Mouse (Mus musculus): ENCODE data around the gene Nedd9. TPM values are rescaled to one million over a fixed set of nuclear protein-coding genes. Genes with fewer than 3 reads are reported as not detected.

Nedd9 gene
- total RNA-seq (2021) = 10 to 100 TPM; 13.4 to 14.8 TPM

DNA sequence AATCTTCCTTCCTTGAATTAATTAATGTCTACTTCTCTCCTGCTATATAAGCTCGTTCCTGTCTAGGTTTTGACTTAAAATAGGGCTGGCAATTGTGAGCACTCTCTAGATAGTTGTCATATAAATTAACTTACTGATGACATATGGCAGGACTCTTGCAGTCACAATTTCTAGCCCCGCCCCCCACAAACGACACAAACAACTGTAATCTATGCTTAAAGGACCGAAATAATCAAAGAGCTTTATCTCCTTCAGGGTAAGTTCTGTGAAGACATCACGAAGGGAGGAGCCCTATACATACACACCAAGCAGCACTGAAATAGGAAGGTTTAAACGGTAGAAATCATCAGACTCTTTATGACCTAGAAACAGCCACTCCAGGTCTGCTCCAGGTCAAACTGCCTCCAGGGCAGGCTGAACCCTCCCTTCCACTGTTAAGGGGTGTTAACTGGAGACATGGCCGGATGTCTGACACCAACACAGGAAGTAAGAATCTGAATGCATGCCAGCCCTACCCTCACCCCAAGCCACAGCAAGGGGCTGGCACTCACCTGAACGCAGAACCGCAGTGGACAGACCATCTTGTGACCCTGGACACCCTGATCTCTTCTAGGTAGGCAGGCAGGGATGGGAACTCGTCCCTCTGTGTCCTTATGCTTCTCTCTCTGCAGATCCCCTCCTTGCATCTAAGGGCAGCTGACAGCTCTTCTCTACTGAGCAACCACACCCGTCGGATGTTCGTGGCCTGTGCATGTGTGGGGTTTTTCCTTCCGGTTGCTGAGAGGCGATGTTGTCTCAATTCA lies at the start of gene Nedd9:
Gene Nedd9, minus strand, starts transcription at position 757 of the 803 bp plus-strand sequence.
- no peak for DNase-seq (ENCODE audit: extremely low spot score in 1 of 2, low spot score in 1 of 2)

DNA sequence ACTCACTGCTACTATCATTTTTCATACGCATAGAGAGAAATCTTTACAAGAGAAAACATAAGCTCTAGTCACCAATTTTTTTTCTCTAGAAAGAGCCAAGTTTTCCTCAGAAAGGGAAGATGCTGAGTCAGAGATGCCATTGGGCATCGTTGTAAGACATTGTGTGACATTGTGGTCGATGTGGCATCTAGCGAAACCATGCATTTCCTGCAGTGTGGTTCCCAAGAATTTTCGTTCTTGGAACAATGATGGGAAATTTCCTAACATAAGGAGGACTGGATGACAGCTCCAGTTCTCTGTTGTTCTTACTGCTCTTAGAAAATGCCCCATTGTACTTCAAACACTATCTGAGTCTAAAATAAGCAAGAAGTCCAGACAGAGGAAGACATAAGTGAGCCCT lies 45.5 kb upstream of the Nedd9 start:
- DNase-seq (ENCODE audit: extremely low spot score in 1 of 2, low spot score in 1 of 2) = no peak

GRCm38 (mm10) chr13:41530326-41530725 lies 43.2 kb upstream of the Nedd9 start:
- no peak for DNase-seq (ENCODE audit: extremely low spot score in 1 of 2, low spot score in 1 of 2)

GRCm38 (mm10) chr13:41524208-41524607 lies 37.0 kb upstream of the Nedd9 start:
- no peak for DNase-seq (ENCODE audit: extremely low spot score in 1 of 2, low spot score in 1 of 2)

DNA sequence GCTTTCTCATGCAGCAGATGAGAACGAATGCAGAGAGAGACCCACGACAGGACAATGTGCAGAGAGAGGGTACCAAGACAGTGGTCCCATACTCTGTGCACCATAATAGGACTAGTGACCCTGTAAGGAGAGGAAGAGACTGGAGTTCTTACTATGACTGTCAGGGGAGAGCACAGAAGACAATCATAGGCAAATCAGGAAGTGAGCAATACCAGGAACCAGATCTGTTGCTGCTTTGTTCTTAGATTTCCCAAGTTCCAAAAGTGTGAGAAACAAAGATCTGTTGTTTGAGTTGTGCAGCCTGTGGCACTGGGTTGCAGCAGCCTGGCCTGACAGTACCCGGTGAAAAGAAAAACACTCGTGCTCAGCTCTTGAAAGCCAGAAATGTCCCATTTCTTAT lies 34.1 kb upstream of the Nedd9 start:
- DNase-seq (ENCODE audit: extremely low spot score in 1 of 2, low spot score in 1 of 2) = no peak

GRCm38 (mm10) chr13:41520549-41521161 lies 33.5 kb upstream of the Nedd9 start:
- no peak for DNase-seq (ENCODE audit: extremely low spot score in 1 of 2, low spot score in 1 of 2)

- DNase-seq (ENCODE audit: extremely low spot score in 1 of 2, low spot score in 1 of 2) = no peak
Measured at GRCm38 (mm10) chr13:41519792-41520191, 32.6 kb upstream of the Nedd9 start.

- no peak for DNase-seq (ENCODE audit: extremely low spot score in 1 of 2, low spot score in 1 of 2)
Measured at GRCm38 (mm10) chr13:41517193-41517592, 30.0 kb upstream of the Nedd9 start.

- no peak for DNase-seq (ENCODE audit: extremely low spot score in 1 of 2, low spot score in 1 of 2)
Measured at GRCm38 (mm10) chr13:41515749-41516148, 28.6 kb upstream of the Nedd9 start.

DNA sequence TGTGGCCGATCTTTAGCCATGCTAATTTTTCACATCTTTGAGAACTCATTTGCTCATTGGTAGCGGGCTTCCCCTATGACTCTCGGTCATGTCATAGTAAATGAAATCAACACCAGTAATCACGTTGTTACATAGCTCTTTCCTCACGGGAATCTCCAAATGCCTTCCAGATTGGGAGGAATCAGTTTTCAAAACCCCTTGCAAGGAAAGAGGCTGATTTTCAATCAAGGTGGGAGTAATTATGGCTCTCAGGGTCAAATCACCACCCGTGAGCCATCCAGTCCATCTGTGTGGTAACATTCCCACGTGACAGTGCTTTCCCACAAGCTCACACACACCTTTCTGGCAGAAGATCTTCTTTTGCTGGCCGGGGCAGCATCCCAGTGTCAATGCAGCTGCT lies 27.8 kb upstream of the Nedd9 start:
- no peak for DNase-seq (ENCODE audit: extremely low spot score in 1 of 2, low spot score in 1 of 2)

GRCm38 (mm10) chr13:41513456-41513855 lies 26.3 kb upstream of the Nedd9 start:
- no peak for DNase-seq (ENCODE audit: extremely low spot score in 1 of 2, low spot score in 1 of 2)

DNA sequence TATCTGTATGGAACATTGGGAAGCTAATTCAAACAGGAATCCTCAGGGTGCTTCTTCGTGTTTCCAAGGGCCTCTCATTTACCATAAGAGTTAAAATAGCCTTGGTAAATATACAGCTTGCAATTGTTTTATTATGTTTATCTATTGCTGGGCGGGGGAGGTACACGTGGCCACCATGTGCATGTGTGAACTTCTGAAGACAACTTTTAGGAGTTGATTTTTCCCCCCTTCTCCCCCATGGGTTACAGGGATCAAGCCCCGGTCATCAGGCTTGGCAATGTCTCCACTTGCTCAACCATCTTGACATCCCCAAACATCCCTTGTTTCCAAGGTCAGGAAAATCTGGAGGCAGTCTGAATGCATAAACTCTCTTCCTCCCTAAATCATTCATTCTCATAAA lies 25.1 kb upstream of the Nedd9 start:
- no peak for DNase-seq (ENCODE audit: extremely low spot score in 1 of 2, low spot score in 1 of 2)

DNA sequence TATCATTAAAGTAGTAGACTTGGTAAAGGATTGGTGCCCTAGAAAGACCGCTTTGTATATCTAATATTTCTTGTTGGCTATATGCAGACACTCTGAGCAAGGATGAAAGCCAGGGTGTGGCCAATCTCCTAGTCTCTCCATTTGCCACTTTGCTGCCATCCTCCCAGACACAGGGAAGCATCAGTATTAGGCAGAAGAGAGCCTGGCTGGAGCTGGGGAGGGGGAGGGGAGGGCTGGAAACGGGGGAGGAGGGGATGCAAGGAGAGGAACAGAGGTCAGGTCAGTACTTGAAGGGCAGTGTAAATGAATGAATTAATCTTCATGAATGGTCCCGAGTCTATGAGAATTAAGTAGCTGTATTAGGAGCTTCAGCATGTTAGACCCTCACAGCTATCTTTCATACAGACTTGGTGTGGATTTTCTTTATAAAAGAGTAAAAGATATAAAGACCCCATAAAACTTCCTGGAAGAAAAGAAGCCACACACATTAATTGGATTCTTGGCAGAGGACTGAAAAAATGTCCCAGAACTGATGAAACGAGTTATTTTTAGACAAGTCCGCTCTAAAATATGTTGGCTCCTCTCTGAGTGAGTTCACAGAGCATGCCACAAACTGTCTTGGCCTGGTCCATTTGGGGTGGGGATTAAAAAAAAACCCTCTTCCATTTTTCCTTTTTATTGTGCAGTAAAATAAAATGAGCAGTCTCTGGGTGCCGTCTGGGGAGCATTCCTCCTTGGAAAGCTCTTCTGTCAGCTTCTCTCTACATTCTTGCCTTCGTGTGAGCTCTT lies 23.7 kb upstream of the Nedd9 start:
- no peak for DNase-seq (ENCODE audit: extremely low spot score in 1 of 2, low spot score in 1 of 2)

DNA sequence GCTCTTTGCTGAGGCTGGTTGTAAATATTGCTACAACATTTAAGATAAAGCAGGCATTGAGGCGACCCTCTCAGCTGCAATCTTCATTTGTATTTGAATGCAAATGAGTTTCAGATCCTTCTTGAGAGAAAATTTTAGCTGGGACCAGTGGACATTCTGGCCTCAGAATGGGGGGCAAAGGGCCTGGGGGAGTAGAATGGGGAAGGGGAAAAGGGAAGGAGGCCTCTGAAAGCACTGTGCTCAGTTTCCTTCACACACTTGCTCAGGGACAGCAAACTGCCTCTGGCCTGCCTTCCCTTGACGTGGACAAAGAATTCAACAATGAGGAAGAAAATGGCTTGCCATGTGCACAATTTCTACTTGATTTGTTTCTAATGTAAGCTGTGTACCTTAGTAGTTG lies 18.4 kb upstream of the Nedd9 start:
- no peak for DNase-seq (ENCODE audit: extremely low spot score in 1 of 2, low spot score in 1 of 2)

- DNase-seq (ENCODE audit: extremely low spot score in 1 of 2, low spot score in 1 of 2) = no peak
Measured at GRCm38 (mm10) chr13:41504997-41505396, 17.8 kb upstream of the Nedd9 start.

- DNase-seq (ENCODE audit: extremely low spot score in 1 of 2, low spot score in 1 of 2) = no peak
Measured at GRCm38 (mm10) chr13:41504448-41504847, 17.3 kb upstream of the Nedd9 start.

DNA sequence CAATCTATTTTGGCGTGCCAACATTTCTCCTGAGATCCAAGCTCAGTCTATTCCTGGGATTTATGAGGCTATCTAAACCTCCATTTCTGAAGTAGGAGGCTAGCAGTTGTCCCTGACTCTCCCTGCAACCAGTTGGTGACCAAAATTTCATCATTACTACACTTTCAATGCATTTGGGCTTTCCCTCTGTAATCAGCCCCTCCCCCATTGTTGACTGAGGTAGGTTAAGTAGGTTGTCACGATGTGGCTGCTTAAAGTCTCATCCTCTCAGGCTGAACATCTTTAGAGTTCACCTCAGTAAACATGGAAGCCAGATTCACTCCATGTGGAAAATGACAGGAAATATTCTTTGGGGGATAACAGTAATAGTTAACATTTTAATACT lies 15.7 kb upstream of the Nedd9 start:
- DNase-seq (ENCODE audit: extremely low spot score in 1 of 2, low spot score in 1 of 2) = no peak

DNA sequence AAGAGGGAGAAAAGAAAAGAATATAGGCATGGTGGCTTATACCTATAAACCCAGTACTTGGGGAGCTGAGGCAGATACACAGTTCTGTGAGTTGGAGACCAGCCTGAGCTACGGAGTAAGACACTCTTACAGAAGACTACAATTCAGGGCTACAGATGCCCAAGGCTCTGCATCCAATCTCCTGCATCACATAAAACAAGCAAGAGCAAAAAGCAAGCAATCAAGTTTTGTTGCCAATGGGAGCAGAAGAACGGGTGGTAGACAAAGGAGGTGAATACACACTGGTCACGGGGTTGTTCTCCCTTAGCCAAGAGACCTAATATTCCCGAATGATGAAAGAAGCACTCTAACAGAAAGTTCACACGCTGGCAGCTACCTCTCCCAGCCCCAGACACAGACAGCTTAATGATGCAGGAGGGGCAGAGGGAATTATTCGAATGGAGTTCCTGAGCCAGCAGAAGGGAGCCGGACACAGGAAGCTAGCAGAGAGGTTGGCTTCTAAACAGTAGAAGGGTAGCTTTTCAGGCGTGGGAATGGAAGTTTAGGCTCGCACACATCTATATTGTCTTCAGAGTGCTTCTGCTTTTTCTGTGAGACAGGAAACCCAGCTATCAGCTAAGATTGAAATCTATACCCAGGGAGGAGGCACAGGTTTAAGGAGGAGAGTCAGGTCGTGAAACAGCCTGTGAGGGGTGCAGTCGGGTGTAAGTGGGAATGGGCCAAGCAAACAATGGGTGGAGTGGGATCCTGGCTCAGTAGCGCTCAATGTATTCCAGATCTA lies 15.2 kb upstream of the Nedd9 start:
- DNase-seq (ENCODE audit: extremely low spot score in 1 of 2, low spot score in 1 of 2) = no peak

- no peak for DNase-seq (ENCODE audit: extremely low spot score in 1 of 2, low spot score in 1 of 2)
Measured at GRCm38 (mm10) chr13:41500793-41501192, 13.6 kb upstream of the Nedd9 start.

GRCm38 (mm10) chr13:41498611-41499121 lies 11.5 kb upstream of the Nedd9 start:
- DNase-seq (ENCODE audit: extremely low spot score in 1 of 2, low spot score in 1 of 2) = no peak
